Mouse (Mus musculus): Measurements from ENCODE around the gene Dennd4b. TPM values are rescaled to one million over a fixed set of nuclear protein-coding genes. Genes with fewer than 3 reads are reported as not detected.

The Dennd4b gene
- total and polyA plus RNA-seq, 2 experiments = 2.2 to 9.2 TPM

- Histone ChIP-seq H3K79me2 (ENCODE audit: control insufficient read depth, insufficient read depth, low read length) (peaks cover 5% of the 10 kb centered on the region; the same call in 1 of the 2 replicates), H3K27me3 (ENCODE audit: control insufficient read depth, insufficient read depth, low read length) (no peaks in the 10 kb centered on the region), H3K27ac (replicated peaks; ENCODE audit: insufficient read depth, low read depth, low read length) (no peak overlapping the region), H3K9ac (ENCODE audit: low read depth, low read length) (no peak overlapping the region), H3K36me3 (ENCODE audit: control insufficient read depth, insufficient read depth, low read length) (peaks cover 27% of the 10 kb centered on the region), H3K4me1 (ENCODE audit: control insufficient read depth, insufficient read depth, low read length) (peaks cover 11% of the 10 kb centered on the region), H3K4me3 (ENCODE audit: insufficient read depth, low read depth, low read length) (no peak overlapping the region)
- TF ChIP-seq POLR2A (IDR thresholded peaks at IDR 0.05; ENCODE audit: extremely low read depth, insufficient read depth, low read length) = no peak
- TF ChIP-seq CTCF (IDR thresholded peaks at IDR 0.05; ENCODE audit: low read depth, low read length) = no peak
- 92% methylated on average over 5 of the region's 5 CpGs for WGBS
- DNase-seq (ENCODE audit: extremely low read depth, low read depth, low spot score) = no peak
Measured at GRCm38 (mm10) chr3:90263121-90263771, 1.7 kb upstream of the Dennd4b start.

- H3K4me3 ChIP-seq (ENCODE audit: insufficient read depth, low read depth, low read length) = peak overlapping the region; percentile 74
- H3K4me1 ChIP-seq (ENCODE audit: control insufficient read depth, insufficient read depth, low read length) = peaks cover 4% of the 10 kb centered on the region
- peak overlapping the region; percentile 83 for H3K9ac ChIP-seq (ENCODE audit: low read depth, low read length)
- H3K27me3 ChIP-seq (ENCODE audit: control insufficient read depth, insufficient read depth, low read length) = no peaks in the 10 kb centered on the region
- no peak for DNase-seq (ENCODE audit: extremely low read depth, low read depth, low spot score)
- TF ChIP-seq POLR2A (IDR thresholded peaks at IDR 0.05; ENCODE audit: extremely low read depth, insufficient read depth, low read length) (no peak), CTCF (IDR thresholded peaks at IDR 0.05; ENCODE audit: low read depth, low read length) (no peak)
- H3K36me3 ChIP-seq (ENCODE audit: control insufficient read depth, insufficient read depth, low read length) = peaks cover 21% of the 10 kb centered on the region
- WGBS = 27% methylated on average over 10 of the region's 10 CpGs
- peak overlapping the region; percentile 79 for H3K27ac ChIP-seq (replicated peaks; ENCODE audit: insufficient read depth, low read depth, low read length)
- no peaks in the 10 kb centered on the region for H3K79me2 ChIP-seq (ENCODE audit: control insufficient read depth, insufficient read depth, low read length)
Measured at GRCm38 (mm10) chr3:90264687-90265033, 325 bp upstream of the Dennd4b start.

- H3K4me1 ChIP-seq (ENCODE audit: control insufficient read depth, insufficient read depth, low read length) = peaks cover 4% of the 10 kb centered on the region
- H3K27me3 ChIP-seq (ENCODE audit: control insufficient read depth, insufficient read depth, low read length) = no peaks in the 10 kb centered on the region
- peak overlapping the region; percentile 74 for H3K4me3 ChIP-seq (ENCODE audit: insufficient read depth, low read depth, low read length)
- peaks cover 6% of the 10 kb centered on the region; the same call in 1 of the 2 replicates for H3K36me3 ChIP-seq (ENCODE audit: control insufficient read depth, insufficient read depth, low read length)
- WGBS = 27% methylated on average over 16 of the region's 16 CpGs
- peak overlapping the region; percentile 81 for H3K27ac ChIP-seq (replicated peaks; ENCODE audit: insufficient read depth, low read depth, low read length)
- H3K79me2 ChIP-seq (ENCODE audit: control insufficient read depth, insufficient read depth, low read length) = no peaks in the 10 kb centered on the region
- TF ChIP-seq POLR2A (IDR thresholded peaks at IDR 0.05; ENCODE audit: extremely low read depth, insufficient read depth, low read length) (no peak), CTCF (IDR thresholded peaks at IDR 0.05; ENCODE audit: low read depth, low read length) (no peak)
- peak; percentile 29 for DNase-seq (ENCODE audit: extremely low read depth, low read depth, low spot score)
- H3K9ac ChIP-seq (ENCODE audit: low read depth, low read length) = peak overlapping the region; percentile 83
Measured at GRCm38 (mm10) chr3:90265932-90266741, 1.2 kb downstream of the Dennd4b start.

- Histone ChIP-seq H3K27ac (replicated peaks; ENCODE audit: insufficient read depth, low read depth, low read length) (no peak overlapping the region), H3K36me3 (ENCODE audit: control insufficient read depth, insufficient read depth, low read length) (no peaks in the 10 kb centered on the region)
- WGBS = 89% methylated on average over 20 of the region's 20 CpGs
Measured at GRCm38 (mm10) chr3:90266901-90267775, 2.2 kb downstream of the Dennd4b start.

GRCm38 (mm10) chr3:90268190-90268589 lies 3.2 kb downstream of the Dennd4b start:
- no peaks in the 10 kb centered on the region for H3K36me3 ChIP-seq (ENCODE audit: control insufficient read depth, insufficient read depth, low read length)
- peaks cover 4% of the 10 kb centered on the region for H3K4me1 ChIP-seq (ENCODE audit: control insufficient read depth, insufficient read depth, low read length)
- no peak overlapping the region for H3K9ac ChIP-seq (ENCODE audit: low read depth, low read length)
- H3K27me3 ChIP-seq (ENCODE audit: control insufficient read depth, insufficient read depth, low read length) = no peaks in the 10 kb centered on the region
- TF ChIP-seq CTCF (IDR thresholded peaks at IDR 0.05; ENCODE audit: low read depth, low read length) (no peak), POLR2A (IDR thresholded peaks at IDR 0.05; ENCODE audit: extremely low read depth, insufficient read depth, low read length) (no peak)
- 96% methylated on average over 11 of the region's 11 CpGs for WGBS
- H3K4me3 ChIP-seq (ENCODE audit: insufficient read depth, low read depth, low read length) = no peak overlapping the region
- no peak for DNase-seq (ENCODE audit: extremely low read depth, low read depth, low spot score)
- H3K79me2 ChIP-seq (ENCODE audit: control insufficient read depth, insufficient read depth, low read length) = no peaks in the 10 kb centered on the region
- no peak overlapping the region for H3K27ac ChIP-seq (replicated peaks; ENCODE audit: insufficient read depth, low read depth, low read length)

More at GRCm38 (mm10) chr3:90266901-90267775, 2.2 kb downstream of the Dennd4b start:
- H3K27me3 ChIP-seq (ENCODE audit: control insufficient read depth, insufficient read depth, low read length) = no peaks in the 10 kb centered on the region
- no peak for DNase-seq (ENCODE audit: extremely low read depth, low read depth, low spot score)
- H3K79me2 ChIP-seq (ENCODE audit: control insufficient read depth, insufficient read depth, low read length) = no peaks in the 10 kb centered on the region
- H3K4me1 ChIP-seq (ENCODE audit: control insufficient read depth, insufficient read depth, low read length) = peaks cover 4% of the 10 kb centered on the region
- no peak overlapping the region; the same call in 1 of the 2 replicates for H3K4me3 ChIP-seq (ENCODE audit: insufficient read depth, low read depth, low read length)
- no peak overlapping the region for H3K9ac ChIP-seq (ENCODE audit: low read depth, low read length)
- TF ChIP-seq CTCF (IDR thresholded peaks at IDR 0.05; ENCODE audit: low read depth, low read length) = no peak
